12 mouse cellular contexts compared by ENCODE assay signal in the genomic region with DNA sequence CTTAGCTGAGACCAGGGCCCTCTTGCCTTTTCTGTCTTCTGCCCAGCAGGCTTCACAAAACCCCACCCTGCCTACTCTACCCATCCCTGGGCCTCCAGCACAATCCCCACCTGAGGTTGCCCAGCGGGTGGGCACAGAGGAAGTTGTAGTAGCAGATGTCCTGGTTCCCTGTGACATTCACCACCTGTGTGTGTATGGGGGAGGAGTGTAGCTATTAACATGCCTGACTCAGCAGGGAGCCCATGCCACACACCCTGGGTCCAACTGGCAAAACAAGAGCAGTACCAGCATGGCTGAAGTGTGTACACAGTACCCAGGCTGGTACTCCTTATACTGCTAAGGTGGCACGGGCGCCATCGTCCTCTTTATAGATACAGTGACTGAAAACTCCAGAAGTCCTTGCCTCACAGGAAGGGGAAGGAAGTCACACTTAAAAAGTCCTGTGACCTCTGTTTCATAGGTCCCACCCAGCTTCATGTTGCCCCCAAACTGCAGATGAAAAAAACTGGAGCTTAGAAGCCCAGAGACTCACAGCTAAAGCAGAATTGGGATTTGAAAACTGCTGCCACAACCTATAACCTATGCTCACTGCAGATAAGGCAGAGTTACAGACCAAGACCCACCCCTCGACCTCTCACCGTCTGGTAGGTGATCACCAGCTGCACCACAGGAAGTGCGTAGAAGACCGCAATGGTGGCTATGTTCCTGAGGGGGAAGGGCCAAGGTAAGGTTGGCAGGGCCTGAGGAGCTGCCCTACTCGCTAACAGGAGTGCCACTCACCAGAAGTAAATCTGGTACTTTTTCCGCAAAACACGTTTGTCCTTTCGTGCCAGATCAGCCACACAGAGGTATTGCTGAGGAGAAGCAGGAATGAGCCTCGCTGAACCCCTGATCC. TPM values are rescaled to one million over a fixed set of nuclear protein-coding genes. Genes with fewer than 3 reads are reported as not detected.
DNase-seq lines count a peak whose midpoint lies in the region; ATAC-seq and TF ChIP-seq lines count a peak whose summit lies in the region.
"Had no signal": no experiment of that assay in that cellular context is flagged by ENCODE, and none has a peak within 500 bp of the region (broad histone marks: within the 10 kb centered on the region; RNA-seq: fewer than 3 reads in every experiment).

No protein-coding gene starts in this region.

- intact Hi-C loops in gastrocnemius, postnatal 36 days (cut with DNase I) = no loop called here

- TF ChIP-seq POLR2A in lung, adult 2 months (IDR thresholded peaks at IDR 0.05; ENCODE audit: borderline replicate concordance, extremely low read depth, low read depth, low read length) = no peak

- TF ChIP-seq CTCF in lung, adult 2 months (IDR thresholded peaks at IDR 0.05; ENCODE audit: insufficient read depth, low read length) = no peak

- 68% methylated on average over 13 of the region's 13 CpGs for WGBS in lung, adult 2 months

- no peaks in the 10 kb centered on the region for H3K4me1 ChIP-seq in lung, adult 2 months (ENCODE audit: control insufficient read depth, insufficient read depth, low read length)

- DNase-seq in lung, postnatal 25 days (ENCODE audit: low spot score) = peak; percentile 52
- no peak for DNase-seq in lung, adult 2 months
- DNase-seq in spleen, adult 12 weeks (ENCODE audit: low spot score) = peak; percentile 62
- no peak for DNase-seq in kidney, postnatal 14 days
- DNase-seq in gastrocnemius, postnatal 36 days = no peak
- DNase-seq in right cerebral cortex, postnatal 25 days = no peak
- DNase-seq in heart, adult 18-20 months = no peak
- DNase-seq: adrenal gland, adult 8-10 months; embryo, embryonic 11 days; kidney, postnatal 10 days had no signal

- no peak overlapping the region for H3K4me3 ChIP-seq in lung, adult 2 months (replicated peaks; ENCODE audit: extremely low read depth, low read depth, low read length)
- H3K4me3 ChIP-seq: megakaryocyte, embryonic 14.5 days had no signal

- peak; percentile 83 for ATAC-seq in common myeloid progenitor, adult 5-6 weeks (replicated peaks; ENCODE audit: low read depth, poor library complexity, severe bottlenecking)

RNA-seq across cellular contexts. Expression of a gene that starts 8.9 kb away (rescaled TPM):
- polyA plus RNA-seq in lung, adult 2 months (2012; rRNA removed) = 226 and 279 TPM in 2 replicates
- total RNA-seq in common myeloid progenitor, adult 5-6 weeks (2017) = not detected in 2 replicates
- total RNA-seq in gastrocnemius, postnatal 36 days (2021) = 10 to 100 TPM; 23.0 to 32.1 TPM
- 10 to 100 TPM; 68.3 to 71.6 TPM for total RNA-seq in heart, adult 18-20 months (2021)

RNA-seq across cellular contexts. Expression of a gene that starts 10.3 kb away (rescaled TPM):
- 357 and 550 TPM in 2 replicates for polyA plus RNA-seq in lung, adult 2 months (2012; rRNA removed)
- total RNA-seq in common myeloid progenitor, adult 5-6 weeks (2017) = 21.9 and 39.9 TPM in 2 replicates
- total RNA-seq in gastrocnemius, postnatal 36 days (2021) = 10 to 100 TPM; 61.1 to 74.9 TPM
- total RNA-seq in heart, adult 18-20 months (2021) = 10 to 100 TPM; 57.6 to 67.8 TPM

RNA-seq across cellular contexts. Expression of a gene that starts 38.0 kb away (rescaled TPM):
- polyA plus RNA-seq in lung, adult 2 months (2012; rRNA removed) = 12.3 and 16.3 TPM in 2 replicates
- total RNA-seq in common myeloid progenitor, adult 5-6 weeks (2017) = 21.4 and 40.1 TPM in 2 replicates
- 10 to 100 TPM; 21.6 to 24.7 TPM for total RNA-seq in gastrocnemius, postnatal 36 days (2021)
- total RNA-seq in heart, adult 18-20 months (2021) = 10 to 100 TPM; 31.7 to 35.2 TPM

RNA-seq across cellular contexts. Expression of a gene that starts 38.5 kb away (rescaled TPM):
- polyA plus RNA-seq in lung, adult 2 months (2012; rRNA removed) = 29.0 and 33.4 TPM in 2 replicates
- total RNA-seq in common myeloid progenitor, adult 5-6 weeks (2017) = 12.0 and 16.9 TPM in 2 replicates
- total RNA-seq in gastrocnemius, postnatal 36 days (2021) = 10 to 100 TPM in 1 of 2 experiments, 1 to 10 TPM in 1; 9.4 to 10.5 TPM
- 10 to 100 TPM; 13.2 to 13.5 TPM for total RNA-seq in heart, adult 18-20 months (2021)

Comparison
In these comparisons a context has a peak if more than half of its experiments do, and no peak if none do; other contexts are left out.
1. DNase-seq: peak in lung, postnatal 25 days (single experiment) and spleen, adult 12 weeks (single experiment); none in lung, adult 2 months (single experiment), kidney, postnatal 14 days (single experiment), gastrocnemius, postnatal 36 days (0 of 2), right cerebral cortex, postnatal 25 days (single experiment) and heart, adult 18-20 months (0 of 2).
2. RNA of a gene that starts 8.9 kb away (total RNA-seq): 68.3 to 71.6 TPM in heart, adult 18-20 months and 23.0 to 32.1 TPM in gastrocnemius, postnatal 36 days; not detected in common myeloid progenitor, adult 5-6 weeks; every median in the first group is over 10 times any median in the second.